Mouse (Mus musculus) retina, adult 2 months (tissue): Measurements from ENCODE around the gene Hist2h2ab.
A peak's percentile ranks its signal among the peaks of the same experiment; 100 is the strongest.
"Not testable (repeated sequence)": the region's sequence is repeated elsewhere in the genome, so short reads cannot be mapped to it uniquely, and the experiment has no call there.

ENCODE experiments used
- DNase-seq: peaks from one replicate; pipeline ENCODE4 v3.0.0-alpha.2; 2012; ENCODE audit warnings: low read depth, low spot score

The Hist2h2ab gene

DNA sequence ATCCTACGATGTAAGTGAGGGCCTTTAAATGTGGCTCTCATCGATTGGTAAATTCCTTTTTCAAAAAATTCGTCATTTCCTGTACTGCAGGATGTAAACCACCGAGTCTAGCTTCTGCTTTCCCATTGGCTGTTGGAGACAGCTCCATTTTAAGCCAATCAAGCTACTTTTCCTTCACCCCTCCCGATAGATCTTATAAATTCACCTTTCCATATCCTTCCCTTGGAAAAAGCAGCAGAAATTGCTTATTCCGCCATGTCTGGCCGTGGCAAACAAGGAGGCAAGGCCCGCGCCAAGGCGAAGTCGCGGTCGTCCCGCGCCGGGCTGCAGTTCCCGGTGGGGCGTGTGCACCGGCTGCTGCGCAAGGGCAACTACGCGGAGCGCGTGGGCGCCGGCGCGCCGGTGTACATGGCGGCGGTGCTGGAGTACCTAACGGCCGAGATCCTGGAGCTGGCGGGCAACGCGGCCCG is at the start of gene Hist2h2ab, which contains the start of gene Bola1:
Hist2h2ab (plus strand) TSS at position 205 of the 470 bp plus-strand sequence.
Bola1 (minus strand) TSS at position 49 of the 470 bp plus-strand sequence.
- DNase-seq = no peak

DNA sequence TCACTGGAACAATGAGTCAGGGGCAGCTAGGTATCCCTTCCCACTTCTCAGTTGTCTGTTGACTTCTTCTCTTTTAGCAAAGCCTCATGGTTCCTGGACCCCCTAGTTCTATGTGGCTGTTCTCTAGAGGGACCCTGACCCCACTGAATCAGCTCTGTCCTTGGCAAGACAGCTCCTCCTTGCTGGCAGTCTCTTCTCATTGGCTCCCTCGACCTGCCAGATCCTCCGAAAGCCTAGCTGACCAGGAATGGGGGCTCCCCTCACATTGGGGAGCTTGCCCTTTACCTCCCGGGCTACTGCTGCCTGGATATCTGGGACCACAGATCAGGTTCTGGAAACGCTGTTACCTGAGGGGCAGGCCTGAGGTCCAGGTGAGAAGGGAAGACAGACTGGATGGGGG is 49.4 kb upstream of the Hist2h2ab start:
- DNase-seq = no peak

DNA sequence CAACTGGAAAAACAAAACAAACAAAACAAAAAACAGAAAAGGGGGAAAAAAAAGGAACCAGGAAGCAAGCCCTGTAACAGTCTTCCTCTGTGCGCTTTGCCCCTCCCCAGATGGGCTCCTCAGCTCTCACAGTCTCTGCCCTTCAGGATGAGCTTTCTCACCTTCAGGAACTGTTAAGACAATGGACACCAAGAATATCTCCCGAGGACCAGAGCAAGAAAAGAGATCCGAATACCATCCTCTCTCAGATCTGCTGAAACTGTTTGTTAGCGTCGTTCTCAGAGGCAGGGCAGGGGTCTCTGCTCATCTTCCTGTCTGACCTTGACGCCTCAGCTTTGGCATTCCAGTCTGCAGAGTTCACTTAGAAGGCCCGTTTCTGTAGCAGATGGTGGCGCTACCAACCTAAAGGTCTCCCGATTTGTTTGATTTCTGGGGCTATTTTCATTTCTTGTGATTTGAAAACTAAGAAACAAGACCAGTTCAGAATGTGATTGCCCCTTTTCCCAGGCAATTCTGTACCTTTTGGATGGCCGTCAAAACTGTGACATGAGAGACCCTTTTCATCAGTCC is 48.6 kb upstream of the Hist2h2ab start:
- DNase-seq = no peak

DNA sequence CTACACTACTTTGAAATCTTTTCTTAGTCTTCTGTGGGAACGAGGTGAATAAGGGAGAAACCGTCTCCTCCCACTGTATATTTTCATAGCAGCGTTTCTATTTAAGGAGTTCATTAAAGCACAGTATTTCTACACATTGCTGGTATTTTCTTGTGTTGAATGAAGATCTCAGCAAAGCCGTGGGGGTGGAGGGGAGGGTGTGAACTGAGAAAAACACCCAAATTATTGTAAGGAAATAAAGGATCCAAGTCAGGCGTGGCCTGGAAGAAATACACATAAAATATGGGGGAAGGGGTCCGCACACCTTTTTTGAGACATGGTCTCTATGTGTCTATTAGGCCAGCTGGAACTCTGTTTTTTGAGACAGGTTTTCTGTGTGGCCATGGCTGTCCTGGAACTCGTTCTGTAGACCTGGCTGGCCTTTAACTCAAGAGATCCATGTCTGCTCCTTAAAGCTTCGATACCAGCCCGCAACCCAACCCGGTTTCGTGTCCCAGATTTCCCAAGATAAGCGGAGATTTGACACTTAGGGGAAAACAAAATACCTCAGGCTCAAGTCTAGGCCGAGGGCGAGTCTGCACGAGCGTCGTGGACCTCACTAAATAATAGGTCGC is 48.0 kb upstream of the Hist2h2ab start:
- DNase-seq = no peak

DNA sequence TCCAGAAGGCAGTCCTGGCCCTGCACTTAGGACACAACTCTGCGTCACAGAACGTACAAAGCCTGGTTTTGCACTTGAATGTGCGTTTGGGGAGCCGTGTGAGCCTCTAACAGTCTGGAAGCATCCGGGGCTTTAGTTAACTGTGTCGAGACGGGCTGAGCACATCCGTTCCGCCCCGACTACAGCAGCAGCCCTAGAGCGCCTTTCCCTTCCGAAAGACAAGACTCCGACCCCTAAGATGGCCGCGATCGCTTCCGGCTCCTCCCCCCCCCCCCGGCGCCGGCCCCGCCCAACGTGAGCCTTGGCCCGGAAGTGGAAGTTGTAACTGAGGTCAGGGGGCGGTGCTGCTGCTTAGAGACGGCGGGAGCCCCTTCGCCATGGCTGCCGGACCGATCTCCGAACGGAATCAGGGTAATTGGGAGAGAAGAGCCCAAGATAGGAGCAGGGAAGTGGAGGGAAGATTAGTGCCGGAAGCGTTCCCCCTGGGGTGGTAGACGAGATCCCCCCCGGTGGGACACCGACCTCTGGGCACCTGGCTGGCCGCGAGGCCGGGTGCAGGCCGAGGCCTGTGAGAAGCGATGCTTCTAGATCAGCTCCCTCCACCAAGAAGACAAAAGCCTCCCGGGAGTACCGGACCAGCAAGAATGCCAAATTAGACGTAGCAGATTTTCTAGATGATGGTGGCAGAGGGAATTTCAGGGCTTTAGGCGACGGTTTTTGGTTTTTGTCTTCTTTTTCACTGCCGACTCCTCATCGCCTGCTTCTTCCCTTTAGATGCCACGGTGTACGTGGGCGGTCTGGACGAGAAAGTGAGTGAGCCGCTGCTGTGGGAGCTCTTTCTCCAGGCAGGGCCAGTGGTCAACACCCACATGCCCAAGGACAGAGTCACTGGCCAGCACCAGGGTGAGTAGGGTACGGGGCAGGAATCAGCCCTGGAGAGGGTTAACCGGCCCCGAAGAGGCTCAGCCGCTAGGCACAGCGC is 47.2 kb upstream of the Hist2h2ab start, which contains the start of gene Sf3b4:
Sf3b4 (plus strand) TSS at position 136 of the 982 bp plus-strand sequence.
- peak; percentile 84 for DNase-seq

DNA sequence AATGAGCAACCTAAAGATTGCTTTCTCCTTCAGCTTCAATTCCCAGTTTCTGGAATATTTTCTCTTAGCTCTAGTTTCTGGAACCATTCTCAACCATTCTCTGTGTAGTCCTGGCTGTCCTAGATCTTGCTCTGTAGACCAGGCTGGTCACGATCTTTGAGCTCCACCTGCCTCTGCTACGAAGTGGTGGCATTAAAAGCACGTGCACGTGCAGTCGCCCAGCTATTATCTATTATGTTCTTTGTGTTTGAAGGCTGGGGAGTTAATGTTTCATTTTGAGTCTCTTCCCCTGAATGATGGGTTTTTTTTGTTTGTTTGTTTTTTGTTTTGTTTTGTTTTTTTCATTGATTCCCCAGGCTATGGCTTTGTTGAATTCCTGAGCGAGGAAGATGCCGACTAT is 46.5 kb upstream of the Hist2h2ab start:
- DNase-seq = no peak

DNA sequence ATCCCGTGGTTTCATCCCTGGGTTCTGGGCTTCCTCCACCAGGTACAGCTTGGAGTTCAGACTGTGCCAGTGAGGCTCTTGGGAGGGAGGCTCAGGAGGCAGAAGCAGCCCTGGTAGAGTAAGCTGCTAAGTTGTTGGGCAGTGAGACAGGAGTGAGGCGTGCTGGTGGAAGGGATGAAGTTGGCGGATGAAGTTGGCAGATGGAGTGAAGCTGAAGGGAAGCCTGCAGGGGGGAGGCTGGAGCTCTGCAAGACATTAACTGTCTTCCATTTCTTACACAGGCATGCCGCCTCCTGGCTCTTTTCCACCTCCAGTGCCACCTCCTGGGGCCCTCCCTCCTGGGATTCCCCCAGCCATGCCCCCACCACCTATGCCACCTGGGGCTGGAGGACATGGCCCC is 45.6 kb upstream of the Hist2h2ab start:
- not testable (repeated sequence) for DNase-seq

DNA sequence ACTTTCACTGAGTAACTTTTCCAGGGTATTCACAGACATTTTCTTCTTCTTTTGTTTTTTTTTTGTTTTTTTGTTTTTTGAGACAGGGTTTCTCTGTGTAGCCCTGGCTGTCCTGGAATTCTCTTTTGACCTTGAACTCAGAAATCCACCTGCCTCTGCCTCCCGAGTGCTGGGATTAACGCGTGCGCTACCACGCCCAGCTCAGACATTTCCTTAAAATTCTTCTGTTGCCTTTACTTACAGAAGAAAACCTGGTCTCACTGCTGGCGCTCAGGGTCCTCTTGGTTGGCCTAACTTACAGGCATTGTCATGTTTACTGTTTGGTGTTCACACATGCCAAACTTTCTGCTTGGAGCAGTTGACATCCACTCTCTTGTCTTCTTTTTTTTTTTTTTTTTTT is 44.4 kb upstream of the Hist2h2ab start:
- DNase-seq = no peak

DNA sequence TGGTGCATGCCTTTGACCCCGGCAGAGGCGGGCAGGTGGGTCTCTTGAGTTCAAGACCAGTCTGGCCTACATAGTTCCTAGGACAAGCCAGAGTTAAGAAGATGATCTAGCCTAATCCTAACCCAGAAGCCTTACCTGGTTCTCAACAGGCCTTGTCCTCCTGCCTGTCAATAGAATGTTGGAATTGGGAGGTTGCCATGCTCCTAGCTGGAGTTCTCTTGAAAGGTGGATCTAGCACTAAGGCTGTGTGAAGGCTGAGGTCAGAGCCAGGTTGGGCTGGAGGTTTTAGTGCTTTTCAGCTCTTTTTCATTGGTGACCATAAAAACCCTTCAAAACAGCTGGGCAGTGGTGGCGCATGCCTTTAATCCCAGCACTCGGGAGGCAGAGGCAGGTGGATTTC is 41.2 kb upstream of the Hist2h2ab start:
- no peak for DNase-seq

DNA sequence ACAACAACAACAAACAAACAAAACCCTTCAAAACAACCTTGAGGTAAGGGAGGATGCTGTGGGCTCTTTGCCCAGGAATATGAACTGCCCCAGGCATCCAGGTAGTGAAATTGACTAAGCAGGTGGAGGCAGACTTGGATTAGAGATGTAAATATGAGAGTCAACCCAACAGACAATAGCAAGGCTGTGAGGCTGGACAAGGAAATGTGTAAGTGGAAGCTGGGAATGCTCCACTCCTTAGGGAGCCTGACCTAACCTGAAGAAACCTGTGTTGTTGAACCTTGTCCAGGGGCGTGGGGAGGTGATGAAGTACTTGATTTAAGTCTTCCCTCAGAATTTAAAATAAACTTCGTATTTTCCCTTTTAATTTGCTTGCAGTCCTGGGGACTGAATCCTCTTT is 40.8 kb upstream of the Hist2h2ab start:
- no peak for DNase-seq

DNA sequence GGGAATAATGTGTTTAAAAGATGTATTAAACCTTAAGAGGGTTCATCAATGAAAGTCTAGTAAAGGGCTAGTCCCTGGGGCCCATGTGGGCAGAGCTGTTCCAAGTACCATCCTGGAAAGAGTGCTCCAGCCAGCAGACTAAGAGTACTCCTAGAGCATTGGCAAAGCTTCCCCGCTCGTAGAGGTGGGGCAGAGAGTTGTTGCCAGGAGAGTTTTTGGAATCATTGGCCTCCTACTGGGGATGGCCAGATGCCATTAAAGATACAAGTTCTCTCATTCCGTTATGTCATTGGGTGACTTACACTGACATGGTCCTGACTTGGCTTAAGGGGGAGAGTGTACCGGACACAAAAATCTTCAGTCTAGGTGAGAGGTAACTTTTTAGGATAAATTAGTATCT is 40.1 kb upstream of the Hist2h2ab start:
- DNase-seq = no peak

DNA sequence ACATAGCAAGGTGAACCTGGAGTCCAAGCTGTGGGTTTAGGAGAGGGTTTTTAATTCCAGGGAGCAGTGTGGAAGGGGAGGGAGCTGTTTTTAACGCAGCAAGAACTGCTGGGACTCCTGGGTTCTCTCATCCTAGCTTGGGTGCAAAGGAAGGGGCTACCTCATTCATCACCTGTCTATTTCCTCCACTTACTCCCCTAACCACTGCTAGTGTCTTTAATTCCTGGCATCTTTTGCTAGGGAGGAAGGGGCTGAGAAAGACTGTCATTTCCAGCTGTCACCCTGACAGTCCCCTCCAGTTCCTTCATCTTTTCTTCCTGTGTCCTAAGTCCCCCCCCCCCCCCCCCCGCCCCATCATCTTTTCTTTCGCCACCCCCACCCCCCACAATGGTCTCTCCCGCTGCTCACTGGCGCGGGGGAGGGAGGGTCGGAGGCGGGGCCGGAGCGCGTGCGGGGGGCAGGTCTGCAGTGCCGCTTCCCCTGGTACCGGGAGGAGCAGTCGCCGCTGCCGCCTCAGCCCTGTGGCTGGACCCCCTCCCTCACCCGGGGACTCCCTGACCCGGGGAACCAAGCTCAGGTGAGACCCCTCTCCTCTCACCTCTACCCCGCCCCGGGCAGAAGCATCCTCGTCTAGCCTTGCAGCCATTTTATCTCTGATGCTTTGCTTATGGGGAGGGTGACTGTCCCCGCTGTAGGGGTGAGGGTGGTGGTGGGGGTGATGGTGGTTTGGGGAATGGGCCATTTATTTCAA is 38.8 kb upstream of the Hist2h2ab start, which contains the start of gene Sv2a:
Sv2a (plus strand) TSS at position 425 of the 751 bp plus-strand sequence.
- peak; percentile 56 for DNase-seq

DNA sequence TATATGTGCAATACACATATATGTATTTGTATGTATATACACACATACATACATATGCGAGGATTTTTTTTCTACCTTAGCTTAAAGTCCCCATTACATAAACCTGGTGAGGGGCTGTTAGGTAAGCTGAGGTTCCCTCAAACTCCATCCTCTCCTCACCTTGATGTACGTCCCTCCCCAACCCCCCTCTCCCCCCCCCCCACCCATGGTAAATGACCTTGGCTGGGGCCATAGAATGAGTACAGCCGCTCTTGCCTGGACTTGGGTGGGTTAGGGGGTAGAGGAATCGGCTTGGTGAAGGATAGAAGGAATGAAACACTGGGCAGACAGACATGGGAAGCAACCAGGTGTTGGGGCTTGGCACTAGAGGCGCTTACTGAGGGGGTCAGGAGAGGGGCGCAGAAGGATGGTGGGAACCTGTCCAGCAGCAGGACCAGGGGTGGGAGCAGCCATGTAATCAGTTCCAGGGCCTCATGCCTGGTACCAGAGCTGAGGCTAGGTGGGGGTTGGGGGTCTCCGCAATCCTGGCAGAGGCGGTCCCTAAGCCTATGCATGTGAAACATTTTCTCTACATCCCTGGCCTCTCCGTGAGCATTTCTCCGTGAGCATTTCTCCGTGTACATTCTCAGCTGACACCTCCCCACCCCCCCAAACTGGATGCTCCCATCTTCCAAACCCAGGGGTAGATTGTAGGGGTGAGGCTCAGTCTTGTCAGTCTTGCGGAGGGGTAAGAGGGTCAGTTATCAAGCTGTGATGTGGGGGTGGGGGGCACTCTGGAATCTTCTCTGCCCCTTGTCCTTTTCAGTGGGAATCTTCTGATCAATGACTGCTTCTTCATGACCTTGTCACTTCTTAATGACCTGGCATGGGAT is 37.9 kb upstream of the Hist2h2ab start:
- DNase-seq = no peak

DNA sequence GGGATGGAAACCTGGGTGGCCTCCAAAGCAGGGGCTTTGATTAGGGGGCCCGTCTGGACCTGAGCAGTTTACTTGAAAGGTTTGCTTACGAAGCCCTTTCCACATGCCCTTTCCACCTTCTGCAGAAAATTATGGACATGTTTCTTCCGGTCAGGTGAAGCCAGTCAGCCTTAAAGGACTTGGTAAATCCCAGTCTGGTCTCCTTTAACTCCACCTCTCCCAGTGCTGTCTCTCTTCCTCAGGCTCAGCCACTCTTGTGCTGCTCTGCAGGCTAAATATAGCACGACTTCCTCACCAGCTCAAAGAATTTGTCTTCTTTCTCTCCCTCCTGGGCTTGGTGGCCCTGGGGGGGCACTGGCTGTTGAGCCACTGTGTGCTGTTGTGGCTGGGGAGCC is 37.3 kb upstream of the Hist2h2ab start:
- DNase-seq = no peak

DNA sequence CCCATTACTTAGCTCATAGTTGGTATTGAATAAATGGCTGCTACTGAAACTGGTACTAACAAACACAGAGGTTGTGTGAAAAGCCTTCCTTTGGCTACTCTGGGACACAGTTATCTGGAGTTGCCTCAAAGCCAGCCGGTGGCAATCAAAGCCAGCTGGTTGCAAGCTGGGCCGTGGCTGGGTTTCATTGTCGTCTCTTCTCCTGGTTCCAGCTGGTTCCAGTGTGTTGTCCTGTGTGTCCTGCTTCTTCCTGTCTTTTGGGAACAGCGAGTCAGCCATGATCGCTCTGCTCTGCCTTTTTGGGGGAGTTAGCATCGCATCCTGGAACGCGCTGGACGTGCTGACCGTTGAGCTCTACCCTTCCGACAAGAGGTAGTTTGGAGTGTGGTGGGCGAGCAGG is 26.7 kb upstream of the Hist2h2ab start:
- DNase-seq = no peak

DNA sequence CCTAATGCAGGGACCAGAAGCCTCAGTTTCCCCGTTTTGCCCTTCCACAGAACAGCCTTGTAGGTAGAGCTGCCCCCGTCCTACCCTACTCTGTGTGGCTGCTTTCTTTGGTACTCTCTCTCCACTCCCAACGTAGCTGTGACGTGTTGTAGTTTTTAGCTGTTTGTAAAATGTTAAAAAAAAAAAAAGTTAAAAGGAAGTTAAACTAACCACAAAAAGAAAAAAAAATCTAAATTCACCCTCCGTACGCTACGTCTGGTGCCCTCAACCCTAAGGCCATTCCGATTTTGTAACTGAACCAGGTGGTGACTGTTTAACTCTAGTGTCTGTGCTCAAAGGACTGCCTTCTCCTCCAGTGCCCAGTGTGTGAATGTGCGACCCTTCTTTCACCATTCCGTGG is 24.7 kb upstream of the Hist2h2ab start:
- DNase-seq = no peak

DNA sequence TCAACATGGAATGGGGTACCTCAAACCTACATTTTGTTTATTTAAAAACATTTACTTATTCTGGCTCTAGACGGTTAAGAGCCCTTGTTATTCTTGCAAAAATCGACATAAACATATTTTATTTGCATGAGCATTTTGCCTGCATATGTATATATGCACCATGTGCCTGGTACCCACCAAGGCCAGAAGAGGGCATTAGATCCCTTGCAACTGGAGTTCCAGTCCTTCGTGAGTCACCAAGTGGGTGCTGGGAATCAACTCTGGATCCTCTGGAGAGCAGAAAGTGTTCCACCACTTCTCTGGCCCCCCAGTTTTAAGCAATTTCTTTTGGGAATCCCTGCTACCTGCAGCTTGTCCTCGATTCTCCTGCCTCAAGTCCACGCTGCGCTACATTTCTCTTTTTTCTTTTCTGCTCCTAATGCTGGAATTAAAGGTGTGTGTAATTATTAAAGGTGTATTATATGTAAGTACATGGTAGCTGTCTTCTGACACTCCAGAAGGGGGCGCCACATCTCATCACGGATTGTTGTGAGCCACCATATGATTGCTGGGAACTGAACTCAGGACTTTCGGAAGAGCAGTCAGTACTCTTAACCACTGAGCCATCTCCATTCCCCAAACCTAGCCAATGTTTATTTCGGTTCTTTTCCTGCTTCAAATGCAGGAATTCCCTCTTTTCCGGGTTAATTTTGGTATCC is 23.9 kb upstream of the Hist2h2ab start:
- DNase-seq = no peak

DNA sequence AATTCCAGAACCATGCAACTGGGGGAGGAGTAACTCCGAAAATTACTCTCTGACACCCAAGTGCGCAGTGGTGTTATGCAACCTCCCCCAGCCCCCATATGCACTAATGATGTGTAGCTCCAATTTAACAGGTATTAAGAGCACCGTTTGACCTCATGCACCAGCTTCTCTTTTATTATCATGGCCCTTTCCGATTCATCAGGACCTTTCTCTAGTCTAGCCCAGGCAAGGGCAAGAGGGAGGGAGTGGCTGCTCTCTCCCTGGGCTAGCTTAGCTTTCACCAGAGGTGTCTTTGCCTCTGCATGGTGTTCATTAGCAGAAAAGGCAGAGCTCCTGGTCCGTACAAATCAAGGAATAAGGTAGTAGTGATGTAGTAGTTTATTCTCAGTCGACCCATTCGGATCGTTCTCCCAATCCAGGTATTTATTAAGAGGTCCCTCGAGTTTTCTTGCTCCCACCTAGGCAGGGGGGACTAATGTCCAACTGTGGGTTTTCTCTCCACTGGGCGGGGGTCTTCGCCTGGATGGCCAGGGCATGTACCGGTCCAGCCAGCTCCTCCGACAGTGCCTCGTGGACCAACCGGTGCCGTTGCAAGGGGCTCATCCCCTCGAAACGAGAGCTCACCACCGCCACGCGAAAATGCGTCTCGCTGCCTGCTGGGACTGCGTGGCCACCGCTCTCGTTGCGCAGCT is 23.1 kb upstream of the Hist2h2ab start:
- DNase-seq = no peak

DNA sequence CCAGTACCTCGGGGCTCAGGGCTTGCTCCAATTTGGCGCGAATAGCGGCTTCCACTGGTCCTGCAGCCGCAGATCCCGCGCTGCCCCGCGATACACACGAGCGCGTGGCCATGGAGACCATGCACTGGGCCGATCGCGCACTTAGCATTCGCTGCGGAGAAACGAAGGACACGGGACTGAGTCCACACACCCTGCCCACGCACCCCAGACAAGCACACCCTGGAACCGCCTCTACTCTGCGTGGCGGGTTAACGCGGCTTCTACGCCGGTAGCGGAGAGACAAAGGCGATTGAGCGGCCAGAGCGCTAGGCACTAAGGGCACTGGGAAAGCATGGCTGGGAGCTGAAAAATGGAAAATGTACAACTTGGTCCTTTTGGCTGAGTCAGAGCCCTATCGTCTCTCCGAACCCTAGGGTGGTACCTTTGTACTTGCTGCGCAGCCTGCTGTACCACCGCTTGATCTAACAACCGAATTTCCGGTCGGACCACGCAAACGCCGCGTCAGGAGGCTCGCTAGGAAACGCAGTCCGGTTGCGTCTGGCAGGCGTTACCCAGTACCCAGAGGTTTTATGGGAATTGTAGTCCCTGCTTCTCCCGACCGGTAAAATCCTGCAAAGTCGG is 22.4 kb upstream of the Hist2h2ab start:
- no peak for DNase-seq
